Mouse (Mus musculus) spleen, postnatal 4 days (tissue): ENCODE results near the gene B9d1.
A peak's percentile ranks its signal among the peaks of the same experiment; 100 is the strongest.

Source experiments
- DNase-seq, 2 experiments: peaks; one replicate each; pipeline ENCODE4 v3.0.0; 2022; ENCODE audit warnings: low spot score in 2 of 2

Gene B9d1

DNA sequence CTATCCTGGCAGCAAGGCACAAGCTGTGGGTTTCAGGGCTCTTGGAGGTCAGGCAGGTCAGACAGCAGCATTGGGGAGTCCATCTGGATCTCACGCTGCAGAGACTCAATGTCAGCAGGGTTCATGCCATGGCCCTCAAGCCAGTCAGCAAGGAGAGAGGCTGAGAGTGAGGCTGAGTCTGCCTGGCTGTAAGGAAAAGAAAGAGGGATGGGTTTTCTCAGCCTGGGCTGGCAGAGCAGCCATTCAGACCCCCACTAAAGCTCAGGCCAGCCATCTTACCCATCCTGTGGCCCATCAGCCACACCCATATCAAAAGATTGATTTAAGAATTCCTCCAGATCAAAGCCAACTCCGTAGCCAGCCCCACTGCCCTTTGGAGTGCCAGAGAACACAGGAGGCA is 15.9 kb upstream of the B9d1 start:
- no peak for DNase-seq

DNA sequence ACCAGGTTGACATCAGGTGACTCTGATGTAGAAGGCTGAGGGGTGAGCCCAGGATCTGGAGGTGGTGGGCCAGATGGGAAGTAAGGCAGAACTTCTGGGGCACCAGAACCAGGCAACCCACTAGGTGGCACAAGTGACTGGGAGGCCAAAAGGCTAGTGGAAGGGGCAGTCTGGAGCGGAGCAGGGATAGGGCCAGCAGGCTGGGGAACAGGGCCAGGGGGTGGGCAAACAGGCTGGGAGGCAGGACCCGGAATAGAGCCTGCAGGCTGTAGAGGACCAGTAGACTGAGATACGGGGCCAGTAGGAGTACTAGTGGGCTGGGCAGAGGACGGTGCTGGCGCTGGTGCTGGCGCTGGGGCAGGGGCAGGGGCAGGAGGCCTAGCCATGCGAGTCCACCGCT is 15.1 kb upstream of the B9d1 start:
- no peak for DNase-seq

DNA sequence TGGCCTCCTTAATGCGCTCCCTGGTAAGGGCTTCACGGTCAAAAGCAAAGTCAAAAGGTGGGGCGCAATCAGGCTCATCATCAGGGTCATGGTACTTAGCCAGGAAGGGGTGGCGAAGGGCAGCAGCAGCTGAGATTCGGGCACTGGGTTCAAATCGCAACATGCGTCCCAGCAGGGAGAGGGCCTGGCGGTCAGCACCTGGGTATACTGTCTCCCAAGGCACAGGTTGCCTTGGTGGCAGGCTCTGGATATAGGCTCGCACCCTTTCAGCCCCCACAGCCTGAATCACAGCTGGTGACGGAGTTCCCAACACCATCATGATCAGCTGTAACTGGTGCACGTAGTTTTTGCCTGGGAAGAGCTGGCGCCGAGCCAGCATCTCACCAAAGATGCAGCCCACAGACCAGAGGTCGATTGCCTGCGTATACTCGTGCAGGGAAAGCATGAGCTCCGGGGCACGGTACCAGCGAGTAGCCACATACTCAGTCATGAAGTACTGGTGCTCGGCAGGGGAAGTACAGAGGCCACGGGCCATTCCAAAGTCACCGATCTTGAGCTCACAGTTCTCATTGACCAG is 13.9 kb upstream of the B9d1 start:
- DNase-seq = no peak

DNA sequence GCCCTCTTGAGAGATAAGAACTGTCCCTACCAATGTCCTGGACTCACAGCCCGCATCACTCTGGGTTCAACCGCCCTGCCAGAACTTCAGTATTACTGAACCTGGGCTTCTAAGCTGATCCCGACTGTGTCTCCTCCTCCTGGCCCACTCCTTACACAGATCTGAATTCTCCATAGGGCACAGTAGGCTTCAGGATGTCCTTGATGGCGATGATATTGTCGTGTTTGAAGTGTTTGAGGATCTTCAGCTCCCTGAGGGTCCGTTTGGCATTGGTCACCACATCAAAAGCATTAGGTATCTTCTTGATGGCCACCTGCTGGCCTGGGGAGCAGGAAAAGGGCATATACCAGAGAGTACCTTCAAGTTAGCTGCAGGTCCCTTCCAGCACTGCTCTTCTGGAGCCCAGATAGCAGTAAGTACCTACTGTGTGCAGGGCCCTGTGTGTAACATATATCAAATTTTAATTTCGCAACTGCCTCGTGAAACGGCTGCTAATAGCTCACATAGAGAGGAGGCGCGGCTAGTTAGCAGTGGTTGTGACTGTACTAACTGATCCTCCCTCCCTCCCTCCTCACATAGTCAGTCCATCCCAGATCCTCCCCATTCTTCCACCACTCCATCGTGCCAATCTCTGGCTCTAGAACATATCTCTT is 12.1 kb upstream of the B9d1 start:
- no peak for DNase-seq

DNA sequence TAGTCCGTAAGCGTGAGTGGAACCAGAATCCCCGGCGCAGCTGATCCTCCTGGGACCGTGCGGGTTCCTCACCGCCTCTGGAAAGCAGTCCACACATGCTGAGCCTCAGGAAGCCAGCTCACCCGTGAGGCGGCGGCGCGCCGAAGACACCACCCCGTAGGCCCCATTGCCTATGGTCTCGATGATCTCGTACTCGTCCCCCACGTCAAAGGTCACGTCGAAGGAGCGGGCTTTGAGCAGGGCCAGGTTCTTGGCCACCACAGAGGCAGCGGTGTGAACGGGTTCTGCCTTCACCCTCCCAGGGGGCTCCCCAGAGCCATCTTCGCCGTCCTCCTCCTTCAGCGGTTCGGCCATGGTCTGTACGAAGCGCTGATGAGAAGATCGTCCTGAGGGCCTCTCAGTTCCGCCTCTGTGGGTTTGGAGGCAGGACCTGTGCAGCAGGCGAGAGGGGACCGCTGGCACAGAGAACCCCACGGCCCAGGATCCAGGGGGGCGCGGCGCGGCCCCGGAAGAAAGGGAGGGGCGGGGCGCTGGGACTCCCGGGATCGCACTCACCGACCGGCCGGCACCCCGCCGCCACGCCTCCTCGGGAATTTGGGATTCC is 11.3 kb upstream of the B9d1 start:
- DNase-seq = peak; percentile 35 to 77

DNA sequence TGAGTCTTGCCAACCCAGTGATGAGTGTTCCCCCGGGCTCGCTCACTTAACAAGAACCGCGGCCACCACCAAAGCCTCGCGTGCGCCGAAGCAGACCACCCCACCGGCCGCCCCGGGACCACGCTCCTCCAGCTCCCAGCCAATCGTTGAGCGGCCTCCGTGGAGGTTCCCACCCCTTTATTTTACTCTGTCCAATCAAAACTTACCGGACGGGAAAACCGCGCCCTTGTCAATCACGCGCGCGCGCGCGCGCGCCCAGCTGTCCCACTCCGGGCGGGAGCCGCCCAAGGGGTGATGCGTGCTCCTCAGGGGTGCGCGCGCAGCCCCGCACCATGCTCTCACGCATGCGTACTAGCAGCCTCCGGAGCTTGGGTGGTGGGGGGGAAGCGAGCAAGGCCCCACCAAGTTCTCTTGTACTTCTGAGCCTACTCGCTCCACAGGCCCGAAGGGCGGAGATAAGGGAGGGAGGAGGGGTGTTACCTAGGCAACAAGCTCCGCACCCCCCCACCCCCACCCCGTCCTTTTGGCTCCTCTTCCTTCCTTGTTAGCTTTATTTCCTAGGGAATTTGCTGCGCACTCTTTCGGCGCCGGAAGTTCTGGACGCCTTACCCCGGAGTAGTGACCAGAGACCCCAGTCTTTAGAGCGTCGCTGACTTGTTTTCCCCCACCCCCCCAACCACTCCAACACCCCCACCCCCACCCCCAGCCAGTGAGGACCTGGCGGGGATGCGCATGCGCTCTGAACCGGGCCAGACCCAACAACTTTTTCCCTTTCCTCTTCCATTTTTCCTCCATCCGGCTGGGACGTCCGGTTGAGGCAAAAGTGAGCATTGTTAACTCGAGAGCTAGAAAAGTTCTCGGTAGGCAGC is 10.6 kb upstream of the B9d1 start, which contains the start of gene Mapk7:
Mapk7 (minus strand) TSS at position 278 of the 869 bp plus-strand sequence.
- peak; percentile 96 to 98 for DNase-seq

DNA sequence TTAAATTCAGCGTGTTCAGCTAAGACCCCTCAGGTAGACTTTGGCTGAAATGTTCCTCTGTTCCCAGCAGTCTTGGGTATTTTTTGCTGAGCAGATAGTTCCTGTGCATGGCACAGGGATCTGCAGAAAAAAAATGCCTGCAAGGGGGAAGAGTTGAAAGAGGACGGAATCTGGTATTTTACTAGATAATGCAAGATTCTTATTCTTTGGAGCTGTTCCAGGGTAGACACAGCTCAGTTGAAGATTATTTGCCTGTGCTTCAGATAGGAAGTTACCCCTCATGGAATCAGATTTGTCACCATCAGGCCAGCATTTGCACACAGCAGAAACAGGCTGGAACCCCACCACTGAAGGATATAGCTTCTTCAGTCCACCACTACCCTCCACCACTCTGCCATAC is 9.4 kb upstream of the B9d1 start:
- no peak for DNase-seq

DNA sequence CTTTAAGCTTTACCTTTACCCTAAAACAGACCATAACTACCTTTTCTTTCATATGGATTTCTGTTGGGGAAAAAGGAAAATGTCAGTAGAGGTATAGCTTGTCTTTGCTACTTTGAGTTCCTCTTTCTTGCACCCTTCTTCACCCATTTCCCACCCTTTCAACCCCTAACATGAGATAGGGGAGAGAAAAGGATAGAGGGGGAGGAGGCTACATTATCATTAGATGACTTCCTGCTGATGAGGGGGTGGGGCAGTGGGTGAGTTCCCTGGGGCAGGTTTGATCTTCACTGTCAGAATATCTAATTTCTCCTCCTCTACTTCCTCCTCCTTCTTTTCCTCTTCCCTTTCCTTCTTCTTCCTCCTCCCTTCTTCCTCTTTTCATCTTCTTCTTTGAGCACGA is 7.5 kb upstream of the B9d1 start:
- no peak for DNase-seq

DNA sequence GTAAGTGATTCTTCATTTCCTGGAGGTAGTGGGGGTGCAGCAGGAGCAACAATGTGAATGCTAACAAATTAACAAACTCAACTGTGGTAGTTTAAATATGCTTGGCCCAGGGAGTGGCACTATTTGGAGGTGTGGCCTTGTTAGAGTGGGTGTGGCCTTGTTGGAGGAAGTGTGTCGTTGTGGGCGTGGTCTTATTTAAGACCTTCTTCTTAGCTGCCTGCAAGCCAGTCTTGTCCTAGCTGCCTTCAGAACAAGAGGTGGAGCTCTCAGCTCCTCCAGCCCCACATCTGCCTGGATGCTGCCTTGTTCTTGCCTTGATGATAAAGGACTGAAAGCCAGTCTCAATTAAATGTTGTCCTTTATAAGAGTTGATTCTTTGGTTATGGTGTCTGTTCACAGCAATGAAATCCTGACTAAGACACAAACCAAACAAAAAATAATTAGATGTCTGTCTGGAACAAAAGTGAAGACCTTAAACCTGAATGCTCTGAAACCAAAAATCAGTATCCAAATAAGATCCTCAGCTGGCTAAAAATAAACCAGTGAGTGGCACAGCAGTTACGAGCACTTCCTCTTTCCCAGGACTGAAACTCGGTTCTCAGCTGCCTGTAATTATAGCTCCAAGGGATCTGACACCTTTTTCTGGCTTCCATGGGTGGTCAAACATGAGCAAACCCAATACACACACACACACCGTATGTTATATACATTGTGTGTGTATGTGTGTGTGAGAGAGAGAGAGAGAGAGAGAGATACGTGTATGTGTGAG is 6.0 kb upstream of the B9d1 start:
- no peak for DNase-seq

DNA sequence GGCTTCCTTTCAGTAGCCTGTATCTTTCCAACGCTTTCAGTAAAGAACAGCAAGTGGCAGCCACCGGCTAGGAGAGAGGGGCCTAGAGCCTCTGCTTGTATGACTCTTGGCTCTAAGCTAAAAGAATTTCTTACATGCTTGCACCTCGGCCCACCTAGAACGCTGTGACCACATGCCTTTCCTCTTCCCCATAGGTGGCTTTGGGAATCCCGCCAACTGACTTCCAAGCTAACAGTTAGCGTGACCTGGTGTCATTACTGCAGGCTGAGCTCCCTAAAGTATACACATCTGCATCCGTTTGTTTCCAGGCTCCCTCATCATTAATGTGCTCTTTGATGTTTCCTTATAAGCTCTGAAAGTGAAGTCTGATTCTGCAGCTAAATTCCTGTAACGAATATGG is 1.0 kb upstream of the B9d1 start:
- DNase-seq = no peak

DNA sequence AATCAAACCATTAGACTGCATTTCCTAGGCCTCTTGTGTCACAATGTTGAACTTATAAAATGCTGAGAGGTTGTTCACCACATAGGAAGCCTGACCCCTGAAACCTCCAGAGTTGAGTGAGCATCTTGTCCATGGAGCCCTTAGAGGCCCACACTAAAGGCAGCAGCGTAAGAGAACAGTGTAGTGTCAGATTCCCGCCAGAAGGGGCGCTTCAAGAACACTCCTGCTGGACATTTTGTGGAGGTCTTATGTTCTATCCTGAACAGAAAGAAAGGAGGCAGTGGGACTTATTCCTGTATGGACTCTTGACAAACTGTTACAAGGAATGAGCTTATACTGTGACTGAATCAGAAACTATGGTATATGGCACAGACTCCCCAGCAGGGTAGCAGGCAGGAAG is 10.0 kb downstream of the B9d1 start:
- no peak for DNase-seq

DNA sequence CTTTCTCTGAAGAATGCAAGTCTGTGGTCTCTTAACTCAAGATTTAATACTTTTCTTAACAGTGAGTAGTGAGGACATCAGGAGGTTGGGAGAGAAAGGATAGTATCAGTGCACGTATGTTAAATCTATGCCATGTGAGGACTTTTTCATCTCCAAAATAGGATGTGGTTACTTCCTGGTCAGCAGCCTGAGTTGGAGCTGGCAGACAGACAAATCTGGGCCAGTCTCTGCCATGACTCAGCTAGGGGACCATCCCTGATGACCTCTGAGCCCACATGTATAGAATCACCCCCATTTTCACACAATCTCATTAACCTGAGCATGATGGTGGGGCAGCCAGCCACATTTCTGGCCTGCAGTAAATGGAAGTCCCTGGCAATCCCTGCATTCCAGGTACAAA is 13.0 kb downstream of the B9d1 start:
- no peak for DNase-seq

DNA sequence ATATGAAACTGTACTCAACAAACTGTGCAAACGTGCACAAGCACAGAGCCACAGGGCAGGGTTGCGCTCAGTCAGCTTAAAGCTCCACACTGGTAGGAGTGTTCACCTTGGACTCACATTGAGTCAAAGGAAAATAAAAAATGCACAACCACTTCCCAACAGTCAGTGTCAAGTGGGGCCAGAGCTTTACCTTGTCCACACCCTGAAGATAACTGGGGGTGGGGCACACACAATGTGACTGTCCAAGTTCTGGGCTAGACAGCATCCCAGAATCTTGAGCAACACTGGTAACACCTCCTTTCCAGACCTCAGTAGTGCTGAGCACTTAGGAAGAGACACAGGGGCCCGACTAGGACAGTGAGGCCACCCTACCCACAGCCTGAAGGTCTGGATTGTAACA is 13.9 kb downstream of the B9d1 start:
- DNase-seq = no peak

DNA sequence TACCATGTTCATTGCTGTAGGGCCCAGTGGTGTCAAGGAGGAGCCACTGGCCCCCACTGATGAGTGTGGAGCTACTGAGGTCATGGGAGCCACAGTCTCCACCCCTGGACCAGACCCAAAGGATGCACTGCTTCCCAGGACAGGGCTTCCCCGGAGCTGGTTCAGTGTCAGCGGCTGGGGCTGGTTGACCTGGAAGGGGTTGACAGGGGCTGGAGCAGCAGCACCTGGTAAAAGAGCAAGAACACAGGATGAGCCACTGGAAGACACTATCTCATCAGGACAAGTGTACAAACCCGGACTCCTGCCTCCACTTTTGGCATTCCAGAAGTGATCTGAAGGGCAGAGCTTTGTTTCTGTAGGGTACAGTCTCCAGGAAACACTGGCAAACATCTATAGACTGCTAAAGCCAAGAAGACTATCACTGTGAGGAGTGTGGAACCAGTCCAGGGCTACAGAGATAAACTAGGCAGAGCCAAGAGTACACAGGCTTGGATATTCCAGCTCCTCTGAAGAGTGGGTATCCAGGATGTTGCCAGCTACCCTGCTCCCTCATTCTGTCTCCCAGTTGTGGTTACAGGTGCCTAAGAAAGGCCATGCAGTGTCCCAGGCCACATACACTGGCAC is 14.7 kb downstream of the B9d1 start:
- no peak for DNase-seq

DNA sequence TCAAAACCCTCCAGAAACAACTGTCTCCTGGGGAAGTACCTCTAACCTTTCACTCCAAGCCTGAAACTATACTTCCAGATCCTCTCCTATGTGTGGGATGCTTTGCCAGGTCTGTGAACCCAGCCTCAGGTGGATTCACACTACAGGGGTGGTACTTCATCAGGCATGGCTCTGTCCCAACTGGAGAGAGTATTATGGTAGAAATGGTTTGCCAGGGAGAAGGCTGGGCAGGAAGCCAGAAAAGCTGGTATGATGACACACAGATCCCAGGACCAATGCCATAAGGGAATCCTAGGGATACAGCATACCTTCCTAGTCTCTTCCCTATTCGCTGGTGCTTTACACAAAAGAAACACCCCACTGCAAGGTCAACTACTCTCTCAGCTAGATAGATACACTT is 21.9 kb downstream of the B9d1 start:
- DNase-seq = no peak

DNA sequence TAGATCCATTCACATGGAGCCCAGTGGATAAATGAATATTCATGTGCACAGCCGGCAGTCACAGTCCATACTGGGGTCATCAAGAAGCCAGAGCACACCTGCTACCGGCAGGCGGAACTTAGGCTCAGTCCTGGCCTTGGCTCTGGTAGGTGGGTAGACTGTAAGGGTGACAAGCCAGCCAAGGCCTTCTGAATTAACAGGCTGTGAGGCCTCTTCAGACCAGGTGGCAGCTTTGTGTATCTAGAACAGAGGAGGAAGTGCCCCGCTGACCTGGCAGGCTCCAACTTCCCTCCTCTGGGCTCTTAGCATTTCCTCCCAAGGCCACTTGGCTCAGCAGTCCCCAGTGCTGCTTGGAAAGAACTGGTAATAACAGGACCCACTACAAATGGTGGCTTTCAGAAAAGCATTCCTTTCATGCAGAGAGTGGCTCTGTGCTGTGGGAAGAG is 24.3 kb downstream of the B9d1 start:
- no peak for DNase-seq

DNA sequence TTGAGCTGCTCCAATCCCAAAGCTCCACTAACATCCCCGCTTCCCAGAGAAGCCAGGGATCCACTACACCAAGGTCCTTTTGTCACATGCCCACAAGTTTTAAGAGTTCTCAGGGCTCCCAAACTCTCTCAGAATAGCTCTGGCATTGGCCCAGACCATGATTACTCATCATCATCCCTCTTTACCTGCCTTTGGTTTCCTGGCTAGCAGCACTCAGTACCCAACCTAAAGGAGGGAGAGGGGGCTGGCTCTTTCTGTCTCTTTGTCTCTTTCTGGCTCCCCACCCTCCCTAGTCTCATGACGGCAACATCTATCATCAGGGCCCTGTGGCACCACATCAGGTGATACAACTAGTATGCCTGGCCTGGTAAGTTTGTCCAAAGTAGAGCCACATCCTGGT is 27.9 kb downstream of the B9d1 start:
- no peak for DNase-seq

DNA sequence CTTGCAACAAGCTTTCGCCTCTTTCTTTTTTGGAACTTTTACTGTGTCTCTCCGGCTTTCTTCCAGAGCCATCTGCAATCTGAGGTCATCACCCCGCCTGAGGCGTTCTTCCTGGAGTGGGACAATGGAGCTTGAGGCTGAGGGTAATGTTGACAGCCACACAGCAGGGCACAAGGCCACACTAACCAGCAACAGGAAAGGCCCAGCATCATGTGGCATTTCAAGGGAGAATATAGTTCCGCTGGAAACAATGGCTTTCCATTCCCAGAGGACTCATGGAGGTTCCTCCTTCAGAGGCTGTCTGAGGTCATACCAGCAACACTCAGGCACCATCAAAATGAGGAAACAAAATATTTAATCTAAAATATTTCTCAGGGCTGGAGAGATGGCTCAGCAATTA is 28.6 kb downstream of the B9d1 start:
- DNase-seq = no peak

DNA sequence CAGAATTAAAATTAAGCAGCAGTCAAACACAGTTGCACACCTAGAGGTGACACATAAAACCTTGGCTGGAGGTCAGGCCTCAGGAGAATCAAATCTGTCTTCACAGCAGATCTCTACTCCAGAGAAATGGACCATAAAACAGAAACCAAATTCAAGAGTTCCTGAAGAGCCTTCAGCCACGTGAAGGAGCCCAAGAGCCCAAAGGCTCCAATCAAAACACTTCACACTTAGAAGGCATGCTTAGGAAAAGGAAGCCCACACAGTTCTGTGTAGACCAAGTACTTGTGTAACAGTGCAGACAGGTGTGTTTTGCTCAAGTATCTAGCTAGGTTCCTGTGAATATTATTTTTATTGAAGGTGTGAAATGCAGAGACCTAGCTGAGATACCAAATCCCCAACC is 30.6 kb downstream of the B9d1 start:
- no peak for DNase-seq

DNA sequence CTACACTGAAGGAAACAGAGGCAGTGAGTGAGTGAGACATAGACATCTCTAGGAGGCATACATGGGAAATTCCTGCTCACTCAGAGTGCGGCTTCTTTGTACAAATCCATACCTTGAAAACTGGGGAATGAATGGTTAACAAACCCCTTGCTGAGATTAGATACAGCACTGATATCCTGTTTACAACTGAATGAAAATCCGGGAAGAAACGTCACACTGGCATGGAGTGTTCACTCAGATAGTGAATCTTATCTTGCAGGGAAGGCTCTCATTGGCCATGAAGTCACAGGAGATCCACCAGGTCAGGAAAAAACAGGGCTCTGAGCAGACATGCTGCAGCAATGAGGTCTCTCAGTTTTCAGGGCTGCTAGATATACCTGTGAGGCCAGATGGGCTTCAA is 32.0 kb downstream of the B9d1 start:
- DNase-seq = no peak

DNA sequence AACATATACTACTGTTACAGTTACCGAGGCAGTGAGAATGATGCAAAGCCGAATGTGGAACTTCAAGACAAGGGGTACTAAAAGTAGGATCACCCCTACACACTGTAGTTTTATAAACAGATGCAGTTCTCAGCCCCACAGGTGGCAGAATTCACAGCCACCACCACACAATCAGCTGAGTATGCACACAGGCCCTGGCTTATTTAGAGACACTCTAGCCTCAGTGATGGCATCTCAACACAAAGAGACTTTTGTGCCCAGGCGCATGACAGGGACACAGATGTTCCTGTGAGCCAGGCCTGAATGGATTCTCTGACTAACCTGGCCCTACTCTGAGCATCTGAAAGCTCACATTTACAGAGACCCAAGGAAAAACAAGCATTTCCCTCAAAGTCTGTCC is 32.4 kb downstream of the B9d1 start:
- DNase-seq = no peak
